Mouse (Mus musculus): ENCODE measurements at regions not wholly inside any gene's neighbourhood (a gene's known extent, or its start where the extent isn't known, plus 50 kb on each side); places are given as distances from the start of the nearest gene placed in this dataset.

DNA sequence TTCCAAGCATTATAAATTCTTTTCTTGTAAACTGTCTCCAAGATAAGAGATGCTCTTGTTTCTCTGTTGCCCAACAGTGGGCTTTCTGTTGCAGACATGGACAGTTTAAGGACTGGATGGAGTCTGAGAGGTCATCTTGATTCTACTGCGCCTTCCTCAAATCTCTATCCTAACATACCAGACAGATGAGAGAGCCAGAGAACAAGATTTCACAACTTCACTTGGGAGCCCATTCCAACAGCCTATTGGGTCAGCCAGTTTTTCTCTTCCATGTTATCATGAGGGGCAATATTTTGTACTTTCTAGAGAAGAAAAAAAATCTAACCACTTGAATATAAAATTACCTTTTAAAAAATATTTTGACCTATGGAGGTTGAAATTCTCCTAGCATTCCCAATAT, 116.8 kb downstream of the Cox18 start:
- TF ChIP-seq CTCF (IDR thresholded peaks at IDR 0.05; ENCODE audit: insufficient read depth, low read depth, low read length): no peak
- no peak for TF ChIP-seq POLR2A (IDR thresholded peaks at IDR 0.05; ENCODE audit: insufficient read depth, low read depth, low read length)
